Mouse (Mus musculus): ENCODE results near the gene Apobec1. TPM values are rescaled to one million over a fixed set of nuclear protein-coding genes. Genes with fewer than 3 reads are reported as not detected.

Gene Apobec1
- total and polyA plus RNA-seq, 3 experiments: 39.6 to 42.6 (median 41.9) TPM

DNA sequence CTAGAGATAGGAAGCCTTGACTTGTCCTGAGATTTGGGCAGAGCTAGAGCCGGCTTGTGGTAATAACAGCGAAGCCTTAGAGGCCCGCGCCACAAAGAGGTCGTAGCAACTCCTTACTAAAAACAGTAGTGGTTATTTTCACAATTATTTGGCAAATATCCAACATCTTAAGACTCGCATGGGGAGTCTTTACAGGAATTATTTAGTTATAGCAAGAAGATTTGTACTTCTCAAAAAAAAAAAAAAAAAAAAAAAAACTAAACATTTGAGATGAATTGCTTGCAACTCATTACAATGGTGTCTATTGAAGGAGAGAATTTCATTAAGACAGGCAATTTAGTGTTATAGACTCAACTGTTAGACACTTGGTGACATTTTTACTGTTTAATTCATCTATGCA, 48.1 kb downstream of the Apobec1 start:
- 0 out of 2 replicates have a peak, but pooled peaks have one; percentile 10 for TF ChIP-seq ETS1 (conservative IDR thresholded peaks at IDR 0.05; ENCODE audit: low read depth, low read length)
- TF ChIP-seq IRF4 (IDR thresholded peaks at IDR 0.05; ENCODE audit: low read depth, low read length): peak; percentile 45; the same call in 1 of the 2 replicates
- no peak for TF ChIP-seq POLR2A (IDR thresholded peaks at IDR 0.05; ENCODE audit: low read depth, low read length)
- no peak for TF ChIP-seq KAT2A (IDR thresholded peaks at IDR 0.05; ENCODE audit: insufficient replicate concordance, low read length)
- TF ChIP-seq ZNF384 (IDR thresholded peaks at IDR 0.05; ENCODE audit: low read depth, low read length): peak; percentile 73
- 0 out of 2 replicates have a peak, but pooled peaks have one; percentile 13 for TF ChIP-seq RCOR1 (conservative IDR thresholded peaks at IDR 0.05; ENCODE audit: low read depth, low read length)
- peak; percentile 47; the same call in 1 of the 2 replicates for TF ChIP-seq EP300 (IDR thresholded peaks at IDR 0.05; ENCODE audit: low read length)
- peak; percentile 21; the same call in 1 of the 2 replicates for TF ChIP-seq BHLHE40 (IDR thresholded peaks at IDR 0.05; ENCODE audit: low read depth, low read length)
- peak; percentile 24; the same call in 1 of the 2 replicates for TF ChIP-seq MEF2A (IDR thresholded peaks at IDR 0.05; ENCODE audit: borderline replicate concordance, low read depth, low read length)
- TF ChIP-seq CHD1 (IDR thresholded peaks at IDR 0.05; ENCODE audit: low read depth, low read length): peak; percentile 69
- TF ChIP-seq NRF1 (IDR thresholded peaks at IDR 0.05; ENCODE audit: low read depth, low read length): no peak

DNA sequence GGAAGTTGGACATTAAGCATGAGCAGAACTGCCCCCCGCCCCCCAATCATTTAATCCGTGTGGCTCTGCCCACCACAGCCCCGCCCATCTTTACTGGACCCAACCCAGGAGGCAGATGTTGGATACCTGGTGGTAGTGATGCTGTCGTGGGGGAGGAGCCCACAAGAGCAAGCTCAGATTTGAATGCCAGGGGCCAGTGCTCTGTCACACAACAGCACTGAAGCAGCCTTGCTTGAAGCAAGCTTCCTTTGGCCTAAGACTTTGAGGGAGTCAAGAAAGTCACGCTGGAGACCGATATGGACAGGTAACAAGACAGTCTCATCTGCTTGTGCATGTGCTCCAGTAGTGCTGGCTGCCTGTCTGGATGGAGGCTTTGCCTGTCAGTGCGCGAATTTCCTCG, 48.6 kb downstream of the Apobec1 start, which contains the start of gene Aicda:
Gene Aicda (plus strand): TSS at position 196 of the 400 bp plus-strand sequence.
- Histone ChIP-seq H3K4me2 (ENCODE audit: insufficient read depth, low read depth, poor library complexity, severe bottlenecking) (peak within 1 kb of the TSS; percentile 83), H3K4me3 (replicated peaks in 1 of 3; ENCODE audit: low read depth in 2 of 3, low read length in 2 of 3, poor library complexity in 1 of 3) (peak within 1 kb of the TSS; percentile 13 to 76 (median 63)), H3K9ac (ENCODE audit: insufficient read depth, low read depth) (peak within 1 kb of the TSS; percentile 27; the same call in 1 of the 2 replicates), H3K36me3 (replicated peaks in 1 of 2; ENCODE audit: control insufficient read depth in 1 of 2, insufficient read depth in 1 of 2, low read length in 1 of 2) (peaks cover 0 to 6% of the 10 kb centered on the region in 2 experiments), H3K27ac (ENCODE audit: insufficient read depth, low read depth) (0 out of 2 replicates have a peak within 1 kb of the TSS, but pooled peaks have one; percentile 9), H3K27me3 (replicated peaks) (no peaks in the 10 kb centered on the region), H3K9me3 (replicated peaks; ENCODE audit: low read length) (peaks cover 2% of the 10 kb centered on the region), H3K79me2 (replicated peaks; ENCODE audit: control insufficient read depth, extremely low read depth, insufficient read depth, poor library complexity, severe bottlenecking) (no peaks in the 10 kb centered on the region), H3K4me1 (ENCODE audit: control insufficient read depth in 1 of 2, insufficient read depth in 2 of 2) (peaks cover 12 to 39% of the 10 kb centered on the region in 2 experiments)
- DNase-seq (ENCODE audit: extremely low read depth): peak; percentile 75
- in situ Hi-C loops (cut with MboI; ENCODE audit: low pct_ligation_motif_present, low pct_unique_long_range_greater_than_20kb, low sequenced_read_pairs): no loop called here
- TF ChIP-seq NELFE (IDR thresholded peaks at IDR 0.05; ENCODE audit: low read depth, low read length): peak; percentile 48; the same call in 1 of the 2 replicates
- 0 out of 2 replicates have a peak, but pooled peaks have one; percentile 22 for TF ChIP-seq TCF12 (IDR thresholded peaks at IDR 0.05; ENCODE audit: low read depth, low read length)
- peak; percentile 51 for TF ChIP-seq POLR2A (IDR thresholded peaks at IDR 0.05; ENCODE audit: low read depth, low read length)
- no peak for TF ChIP-seq CTCF (conservative IDR thresholded peaks at IDR 0.05 in 1 of 2, IDR thresholded peaks at IDR 0.05 in 1 of 2; ENCODE audit: low read depth in 2 of 2, low read length in 2 of 2)
- TF ChIP-seq TBP (conservative IDR thresholded peaks at IDR 0.05; ENCODE audit: low read depth, low read length): peak; percentile 73
- TF ChIP-seq KAT2A (IDR thresholded peaks at IDR 0.05; ENCODE audit: insufficient replicate concordance, low read length): no peak
- TF ChIP-seq IRF4 (IDR thresholded peaks at IDR 0.05; ENCODE audit: low read depth, low read length): no peak
- dilution Hi-C loops (cut with MboI; ENCODE audit: extremely low pct_ligation_motif_present, extremely low pct_unique_long_range_greater_than_20kb, low sequenced_read_pairs): no loop called here

More for the DNA sequence above, 48.1 kb downstream of the Apobec1 start:
- H3K4me2 ChIP-seq (ENCODE audit: insufficient read depth, low read depth, poor library complexity, severe bottlenecking): peak overlapping the region; percentile 83
- H3K79me2 ChIP-seq (replicated peaks; ENCODE audit: control insufficient read depth, extremely low read depth, insufficient read depth, poor library complexity, severe bottlenecking): no peaks in the 10 kb centered on the region
- H3K36me3 ChIP-seq (replicated peaks in 1 of 2; ENCODE audit: control insufficient read depth in 1 of 2, insufficient read depth in 1 of 2, low read length in 1 of 2): peaks cover 0 to 10% of the 10 kb centered on the region in 2 experiments
- peaks cover 12 to 43% of the 10 kb centered on the region in 2 experiments for H3K4me1 ChIP-seq (ENCODE audit: control insufficient read depth in 1 of 2, insufficient read depth in 2 of 2)
- H3K9ac ChIP-seq (ENCODE audit: insufficient read depth, low read depth): peak overlapping the region; percentile 27; the same call in 1 of the 2 replicates
- in situ Hi-C loops (cut with MboI; ENCODE audit: low pct_ligation_motif_present, low pct_unique_long_range_greater_than_20kb, low sequenced_read_pairs): no loop called here
- peaks cover 2% of the 10 kb centered on the region for H3K9me3 ChIP-seq (replicated peaks; ENCODE audit: low read length)
- no peaks in the 10 kb centered on the region for H3K27me3 ChIP-seq (replicated peaks)
- DNase-seq (ENCODE audit: extremely low read depth): no peak
- H3K4me3 ChIP-seq (replicated peaks in 1 of 3; ENCODE audit: low read depth in 2 of 3, low read length in 2 of 3, poor library complexity in 1 of 3): peak overlapping the region; percentile 13 to 76 (median 63)
- dilution Hi-C loops (cut with MboI; ENCODE audit: extremely low pct_ligation_motif_present, extremely low pct_unique_long_range_greater_than_20kb, low sequenced_read_pairs): no loop called here
- no peak overlapping the region for H3K27ac ChIP-seq (ENCODE audit: insufficient read depth, low read depth)

All from CH12.LX (cell line).